8 mouse cellular contexts compared by ENCODE assay signal in genomic region chr8:86389690-86390671, GRCm38 (mm10).
A peak's percentile ranks its signal among the peaks of the same experiment; 100 is the strongest.
DNase-seq lines count a peak whose midpoint lies in the region; ATAC-seq lines count a peak whose summit lies in the region.

No protein-coding gene starts in this region.

- intact Hi-C loops in left cerebral cortex, postnatal 36 days (cut with DNase I): loop anchor here (5.0 kb wide), 1 partner anchor 82 kb away; no protein-coding TSS in a partner anchor

- no peak for DNase-seq in heart, embryonic 10.5 days (ENCODE audit: low spot score)
- DNase-seq in embryo, embryonic 10 days (ENCODE audit: low spot score): peak; percentile 92
- DNase-seq in hindbrain, embryonic 11.5 days (ENCODE audit: low spot score): peak; percentile 90
- DNase-seq in left cerebral cortex, postnatal 36 days (ENCODE audit: low spot score in 2 of 2): peak; percentile 69 to 75
- DNase-seq in right cerebral cortex, postnatal 14 days: peak; percentile 68

- WGBS in heart, embryonic 14.5 days: 37% methylated on average over 3 of the region's 3 CpGs
- 54% methylated on average over 3 of the region's 3 CpGs for WGBS in heart, embryonic 10.5 days
- WGBS in hindbrain, embryonic 11.5 days: 29% methylated on average over 3 of the region's 3 CpGs

- H3K27me3 ChIP-seq in heart, embryonic 14.5 days (ENCODE audit: control insufficient read depth, insufficient read depth, low read length): no peaks in the 10 kb centered on the region
- H3K27me3 ChIP-seq in heart, embryonic 10.5 days (ENCODE audit: insufficient read depth, poor library complexity, severe bottlenecking): no peaks in the 10 kb centered on the region
- no peaks in the 10 kb centered on the region for H3K27me3 ChIP-seq in hindbrain, embryonic 11.5 days (ENCODE audit: control insufficient read depth, insufficient read depth, low read length)

- H3K4me3 ChIP-seq in heart, embryonic 14.5 days (ENCODE audit: control insufficient read depth in 1 of 2, insufficient read depth in 1 of 2, low read depth in 1 of 2, low read length in 2 of 2): no peak overlapping the region
- no peak overlapping the region for H3K4me3 ChIP-seq in heart, embryonic 10.5 days
- H3K4me3 ChIP-seq in hindbrain, embryonic 11.5 days (ENCODE audit: low read depth, low read length): no peak overlapping the region

- no peaks in the 10 kb centered on the region for H3K36me3 ChIP-seq in heart, embryonic 14.5 days (ENCODE audit: control insufficient read depth, insufficient read depth, low read length)
- H3K36me3 ChIP-seq in heart, embryonic 10.5 days: no peaks in the 10 kb centered on the region
- H3K36me3 ChIP-seq in hindbrain, embryonic 11.5 days (ENCODE audit: control insufficient read depth, insufficient read depth, low read length): no peaks in the 10 kb centered on the region

- peak; percentile 47; the same call in 1 of the 2 replicates for ATAC-seq in heart, embryonic 14.5 days (ENCODE audit: insufficient number of reproducible peaks, insufficient read depth, low FRiP score, low read depth)
- peak; percentile 95 for ATAC-seq in hindbrain, embryonic 11.5 days (ENCODE audit: low FRiP score)
- ATAC-seq in monocyte, adult 5-6 weeks (replicated peaks; ENCODE audit: insufficient number of reproducible peaks, low FRiP score, low TSS enrichment, poor library complexity, severe bottlenecking): no peak
- no peak for ATAC-seq in erythroblast, adult 5-6 weeks (replicated peaks; ENCODE audit: low FRiP score, poor library complexity, severe bottlenecking)

- H3K9me3 ChIP-seq in heart, embryonic 14.5 days (ENCODE audit: control insufficient read depth, low read length): no peaks in the 10 kb centered on the region
- H3K9me3 ChIP-seq in heart, embryonic 10.5 days: no peaks in the 10 kb centered on the region
- H3K9me3 ChIP-seq in hindbrain, embryonic 11.5 days (ENCODE audit: control insufficient read depth, low read length): no peaks in the 10 kb centered on the region

- H3K9ac ChIP-seq in heart, embryonic 14.5 days (ENCODE audit: low read length): no peak overlapping the region
- H3K9ac ChIP-seq in hindbrain, embryonic 11.5 days (ENCODE audit: low read depth, low read length): no peak overlapping the region

- H3K27ac ChIP-seq in heart, embryonic 14.5 days (replicated peaks in 1 of 2; ENCODE audit: control insufficient read depth in 1 of 2, insufficient read depth in 1 of 2, low read depth in 2 of 2, low read length in 2 of 2): no peak overlapping the region
- no peak overlapping the region for H3K27ac ChIP-seq in heart, embryonic 10.5 days
- peak overlapping the region; percentile 70 for H3K27ac ChIP-seq in hindbrain, embryonic 11.5 days (ENCODE audit: low read depth, low read length)

- H3K4me1 ChIP-seq in heart, embryonic 14.5 days (ENCODE audit: control insufficient read depth in 2 of 2, insufficient read depth in 2 of 2, low read length in 2 of 2): peaks cover 2 to 4% of the 10 kb centered on the region in 2 experiments; a peak in 2 of 4 replicates
- H3K4me1 ChIP-seq in heart, embryonic 10.5 days: peaks cover 4% of the 10 kb centered on the region; the same call in 1 of the 2 replicates
- H3K4me1 ChIP-seq in hindbrain, embryonic 11.5 days (replicated peaks; ENCODE audit: control insufficient read depth, insufficient read depth, low read length): no peaks in the 10 kb centered on the region; the same call in 1 of the 2 replicates

- H3K4me2 ChIP-seq in heart, embryonic 14.5 days (ENCODE audit: low read length): no peak overlapping the region
- H3K4me2 ChIP-seq in hindbrain, embryonic 11.5 days (replicated peaks; ENCODE audit: low read depth, low read length): no peak overlapping the region

Comparison
In these comparisons a context has a peak if more than half of its experiments do, and no peak if none do; other contexts are left out.
1. ATAC-seq: peak in heart, embryonic 14.5 days (single experiment) and hindbrain, embryonic 11.5 days (single experiment); none in monocyte, adult 5-6 weeks (single experiment) and erythroblast, adult 5-6 weeks (single experiment).